Mouse (Mus musculus) lung, embryonic 14.5 days (tissue): ENCODE measurements at regions not wholly inside any gene's neighbourhood (a gene's known extent, or its start where the extent isn't known, plus 50 kb on each side); places are given as distances from the start of the nearest gene placed in this dataset.

Experiments
- ATAC-seq: fragments of 200-750 bp; cut with Nextera tagmentation; 2 replicates; pipeline ENCODE4 v1.8.0; 2017; ENCODE audit warnings: mild to moderate bottlenecking, moderate TSS enrichment, moderate library complexity; ENCODE audit not compliant: insufficient read depth
- DNase-seq: peaks from one replicate; pipeline ENCODE4 v3.0.0-alpha.2; 2015
- H3K27ac ChIP-seq: fragments of 300-500 bp; sonication (generic); 2 replicates; pipeline ENCODE4 v1.5.1; 2014; ENCODE audit warnings: low read depth, mild to moderate bottlenecking, moderate library complexity
- H3K27me3 ChIP-seq: fragments of 300-500 bp; sonication (generic); 2 replicates; pipeline ENCODE4 v1.6.1; 2014; ENCODE audit warnings: low read length, control low read depth; ENCODE audit not compliant: insufficient read depth
- H3K36me3 ChIP-seq: fragments of 300-500 bp; sonication (generic); 2 replicates; pipeline ENCODE4 v1.6.1; 2014; ENCODE audit warnings: control low read depth; ENCODE audit not compliant: insufficient read depth
- H3K4me1 ChIP-seq: fragments of 300-500 bp; sonication (generic); 2 replicates; pipeline ENCODE4 v1.6.1; 2014; ENCODE audit warnings: antibody characterized with exemption, control low read depth; ENCODE audit not compliant: insufficient read depth
- H3K4me2 ChIP-seq: fragments of 300-500 bp; sonication (generic); 2 replicates; pipeline ENCODE4 v1.6.1; 2014; ENCODE audit warnings: mild to moderate bottlenecking
- H3K4me3 ChIP-seq: fragments of 300-500 bp; sonication (generic); 2 replicates; pipeline ENCODE4 v1.5.1; 2014; ENCODE audit warnings: low read depth, low read length
- H3K9ac ChIP-seq: fragments of 300-500 bp; sonication (generic); 2 replicates; pipeline ENCODE4 v1.6.1; 2014
- H3K9me3 ChIP-seq: fragments of 300-500 bp; sonication (generic); 2 replicates; pipeline ENCODE4 v1.6.1; 2016; ENCODE audit warnings: low read depth, low read length, control low read depth
- CTCF ChIP-seq: IDR thresholded peaks from 2 replicates; pipeline ENCODE4 v1.5.1; 2016; ENCODE audit warnings: antibody characterized with exemption, low read depth
- WGBS: fragments of 180-500 bp; shearing (Covaris S2); extraction: QIAGEN DNeasy Blood & Tissue Kit; methylation state at CpG from one replicate; pipeline ENCODE4 v1.1.7; 2014; 5-methylcytosine and 5-hydroxymethylcytosine counted together

DNA sequence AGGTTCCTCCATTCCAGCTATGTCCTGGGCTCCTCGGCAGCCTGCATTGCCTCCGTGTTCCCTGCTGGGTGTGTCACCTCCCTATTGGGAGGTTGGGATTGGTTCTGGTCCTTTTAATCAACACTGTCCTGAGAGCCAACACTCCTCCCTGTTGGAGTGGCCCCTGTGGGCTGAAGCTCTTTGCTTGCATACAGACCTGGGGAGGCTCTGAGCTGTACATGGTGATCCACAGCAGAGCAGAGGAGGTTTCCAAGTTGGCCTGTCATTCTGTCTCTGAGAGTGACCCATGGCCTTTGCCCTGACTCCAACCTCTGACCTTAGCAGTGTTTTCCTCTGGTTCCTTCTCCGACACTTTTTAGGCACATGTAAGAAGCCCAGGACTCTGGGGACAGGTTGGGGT lies 132.4 kb downstream of the Tpra1 start:
- Histone ChIP-seq H3K9me3 (no peaks in the 10 kb centered on the region), H3K4me1 (no peaks in the 10 kb centered on the region), H3K36me3 (no peaks in the 10 kb centered on the region), H3K9ac (no peak overlapping the region), H3K4me3 (no peak overlapping the region), H3K4me2 (no peak overlapping the region), H3K27me3 (no peaks in the 10 kb centered on the region), H3K27ac (no peak overlapping the region)
- no peak for TF ChIP-seq CTCF
- WGBS, result 33% methylated on average over 3 of the region's 3 CpGs
- ATAC-seq (no peak), DNase-seq (no peak)

GRCm38 (mm10) chr6:89035061-89035835 lies 133.2 kb downstream of the Tpra1 start:
- TF ChIP-seq CTCF, result no peak
- no peak overlapping the region for H3K4me2 ChIP-seq
- ATAC-seq, result peak; percentile 72
- H3K9me3 ChIP-seq, result no peaks in the 10 kb centered on the region
- H3K27me3 ChIP-seq, result no peaks in the 10 kb centered on the region; the same call in 1 of the 2 replicates
- H3K9ac ChIP-seq, result no peak overlapping the region
- WGBS, result 44% methylated on average over 13 of the region's 13 CpGs
- no peaks in the 10 kb centered on the region for H3K4me1 ChIP-seq
- no peak overlapping the region for H3K27ac ChIP-seq
- DNase-seq, result peak; percentile 67
- H3K4me3 ChIP-seq, result no peak overlapping the region
- no peaks in the 10 kb centered on the region for H3K36me3 ChIP-seq

DNA sequence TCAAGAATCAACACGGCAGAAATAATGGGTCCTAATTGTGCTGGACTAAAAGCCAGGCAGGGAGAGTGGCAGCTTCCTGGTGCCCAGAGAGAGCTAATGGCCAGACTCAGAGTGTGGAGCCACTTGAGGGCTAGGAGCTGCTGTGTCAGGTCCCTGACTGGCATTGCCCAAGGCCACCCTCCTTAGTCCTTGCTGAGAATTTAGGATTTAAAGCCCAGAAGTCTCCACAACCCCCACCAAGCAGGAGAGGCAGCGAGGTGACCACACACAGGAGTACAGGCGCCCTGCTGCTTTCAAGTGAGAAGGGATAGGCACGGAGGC lies 133.7 kb downstream of the Tpra1 start:
- no peak for TF ChIP-seq CTCF
- H3K4me3 ChIP-seq, result no peak overlapping the region
- no peak overlapping the region for H3K27ac ChIP-seq
- ATAC-seq (no peak), DNase-seq (no peak)
- no peaks in the 10 kb centered on the region for H3K36me3 ChIP-seq
- no peak overlapping the region for H3K9ac ChIP-seq
- no peaks in the 10 kb centered on the region; the same call in 1 of the 2 replicates for H3K27me3 ChIP-seq
- H3K4me1 ChIP-seq, result no peaks in the 10 kb centered on the region
- H3K4me2 ChIP-seq, result no peak overlapping the region
- 46% methylated on average over 4 of the region's 4 CpGs for WGBS
- H3K9me3 ChIP-seq, result no peaks in the 10 kb centered on the region

DNA sequence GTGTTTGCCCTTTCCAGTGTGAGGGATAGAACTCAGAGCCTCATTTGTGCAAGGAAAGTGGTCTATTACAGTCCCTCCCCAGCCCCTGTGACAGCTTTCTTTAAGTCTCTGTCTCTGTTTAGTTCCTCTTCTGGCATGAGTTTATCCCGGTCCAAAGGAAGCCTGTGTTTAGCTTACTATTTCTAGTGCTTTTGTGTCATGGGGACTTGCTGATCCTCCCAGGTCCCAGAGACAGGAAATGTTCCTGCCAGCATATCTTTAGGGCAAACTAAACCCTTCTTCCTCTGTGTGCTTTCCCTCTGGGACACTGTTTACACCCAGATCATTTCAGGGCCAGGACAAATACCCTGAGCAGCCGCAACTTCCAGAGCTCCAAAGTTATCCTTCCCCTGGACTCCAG lies 135.3 kb downstream of the Tpra1 start:
- Histone ChIP-seq H3K4me2 (no peak overlapping the region), H3K4me1 (no peaks in the 10 kb centered on the region), H3K9ac (no peak overlapping the region), H3K4me3 (no peak overlapping the region), H3K27me3 (no peaks in the 10 kb centered on the region; the same call in 1 of the 2 replicates), H3K9me3 (no peaks in the 10 kb centered on the region), H3K36me3 (no peaks in the 10 kb centered on the region), H3K27ac (no peak overlapping the region)
- ATAC-seq (no peak), DNase-seq (peak; percentile 33)
- TF ChIP-seq CTCF, result no peak
- WGBS, result 7% methylated on average over 2 of the region's 2 CpGs

GRCm38 (mm10) chr6:89037901-89038300 lies 135.8 kb downstream of the Tpra1 start:
- 35% methylated on average over 7 of the region's 7 CpGs for WGBS

GRCm38 (mm10) chr6:89040919-89041318 lies 138.9 kb downstream of the Tpra1 start:
- no peak overlapping the region for H3K9ac ChIP-seq
- no peaks in the 10 kb centered on the region; the same call in 1 of the 2 replicates for H3K27me3 ChIP-seq
- no peaks in the 10 kb centered on the region for H3K9me3 ChIP-seq
- no peak overlapping the region for H3K4me3 ChIP-seq
- no peak overlapping the region for H3K4me2 ChIP-seq
- TF ChIP-seq CTCF, result no peak
- DNase-seq (no peak), ATAC-seq (no peak)
- H3K36me3 ChIP-seq, result no peaks in the 10 kb centered on the region
- 75% methylated on average over 4 of the region's 4 CpGs for WGBS
- no peaks in the 10 kb centered on the region for H3K4me1 ChIP-seq
- no peak overlapping the region for H3K27ac ChIP-seq

More at GRCm38 (mm10) chr6:89037901-89038300, 135.8 kb downstream of the Tpra1 start:
- Histone ChIP-seq H3K27me3 (no peaks in the 10 kb centered on the region; the same call in 1 of the 2 replicates), H3K4me2 (no peak overlapping the region), H3K4me3 (no peak overlapping the region), H3K9me3 (no peaks in the 10 kb centered on the region), H3K36me3 (no peaks in the 10 kb centered on the region), H3K9ac (no peak overlapping the region), H3K4me1 (no peaks in the 10 kb centered on the region), H3K27ac (no peak overlapping the region)
- no peak for TF ChIP-seq CTCF
- no peak for ATAC-seq
- no peak for DNase-seq

DNA sequence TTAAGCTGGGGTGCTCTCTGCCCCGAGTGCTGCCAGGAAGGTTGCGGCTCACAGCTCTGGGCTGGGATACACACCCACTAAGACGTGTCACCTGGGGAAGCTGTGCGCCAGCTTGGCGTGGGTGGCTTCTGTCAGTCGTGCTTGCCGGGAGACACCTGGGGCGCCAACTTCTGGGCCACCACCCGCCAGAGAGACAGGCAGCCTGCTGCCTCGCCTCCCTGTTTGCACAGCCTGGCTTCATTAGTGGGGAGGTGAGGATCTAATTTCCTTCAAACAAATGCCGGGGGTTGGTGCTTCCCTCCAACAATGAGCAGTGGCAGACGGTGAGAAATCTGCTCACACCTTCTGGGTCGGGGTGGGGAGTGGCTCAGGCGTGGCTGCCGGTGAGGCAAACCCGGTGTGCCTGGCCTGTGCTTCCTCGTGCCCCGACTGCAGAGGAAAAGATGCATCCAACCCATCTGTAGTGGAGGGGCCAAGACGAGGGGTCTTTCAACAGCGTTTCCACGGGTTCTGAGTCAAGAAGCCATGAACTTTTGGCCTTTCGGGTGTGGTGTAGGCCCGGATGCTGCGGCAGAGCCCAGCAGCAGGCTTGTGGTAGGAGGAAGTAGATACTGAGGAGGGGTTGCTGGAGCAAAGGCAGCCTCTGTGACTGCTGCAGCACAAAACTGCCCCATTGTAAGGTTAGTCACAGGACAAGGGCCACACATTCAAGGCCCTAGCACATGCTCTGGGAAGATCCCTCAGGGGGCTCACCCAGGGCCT lies 140.6 kb downstream of the Tpra1 start:
- no peak overlapping the region for H3K9ac ChIP-seq
- H3K4me1 ChIP-seq, result no peaks in the 10 kb centered on the region
- no peak overlapping the region for H3K4me2 ChIP-seq
- no peak for TF ChIP-seq CTCF
- DNase-seq (no peak), ATAC-seq (no peak)
- H3K4me3 ChIP-seq, result no peak overlapping the region
- H3K9me3 ChIP-seq, result no peaks in the 10 kb centered on the region
- no peaks in the 10 kb centered on the region; the same call in 1 of the 2 replicates for H3K27me3 ChIP-seq
- H3K27ac ChIP-seq, result no peak overlapping the region
- no peaks in the 10 kb centered on the region for H3K36me3 ChIP-seq
- WGBS, result 17% methylated on average over 24 of the region's 24 CpGs
